Mouse (Mus musculus) MEL (cell line): ENCODE data around the gene Ptpn14. TPM values are rescaled to one million over a fixed set of nuclear protein-coding genes. Genes with fewer than 3 reads are reported as not detected.

Experiments used
- DNase-seq: peaks from one replicate; pipeline ENCODE4 v3.0.0; 2011; ENCODE audit warnings: low read depth, low spot score
- H3K27ac ChIP-seq: 2 replicates; pipeline ENCODE4 v1.5.1; 2012; ENCODE audit warnings: low read depth, mild to moderate bottlenecking, control low read depth, low read length, moderate library complexity; ENCODE audit not compliant: control insufficient read depth
- H3K27me3 ChIP-seq, 2 experiments: fragments of 150-350 bp in 1 of 2; sonication (generic) in 1 of 2; 2 replicates each; pipeline ENCODE4 v1.6.1; 2012; ENCODE audit warnings: low read length in 2 of 2, mild to moderate bottlenecking in 2 of 2, improper control_type of control experiment in 1 of 2, moderate library complexity in 1 of 2; ENCODE audit not compliant: insufficient read depth in 2 of 2, control insufficient read depth in 1 of 2
- H3K36me3 ChIP-seq, 2 experiments: 2 replicates each; pipeline ENCODE4 v1.6.1; 2012 to 2014; ENCODE audit warnings: low read length in 2 of 2, improper control_type of control experiment in 1 of 2, inconsistent platforms in 1 of 2, mild to moderate bottlenecking in 1 of 2; ENCODE audit not compliant: insufficient read depth in 2 of 2, control insufficient read depth in 1 of 2
- H3K4me1 ChIP-seq, 2 experiments: fragments of 150-350 bp in 1 of 2; sonication (generic) in 1 of 2; 2 replicates each; pipeline ENCODE4 v1.6.1; 2012; ENCODE audit warnings: low read length in 2 of 2, improper control_type of control experiment in 1 of 2, mild to moderate bottlenecking in 1 of 2; ENCODE audit not compliant: insufficient read depth in 2 of 2, control insufficient read depth in 1 of 2
- H3K4me3 ChIP-seq, 2 experiments: fragments of 150-350 bp in 1 of 2; sonication (generic) in 1 of 2; 2 replicates each; pipeline ENCODE4 v1.5.1; 2012; ENCODE audit warnings: low read depth in 2 of 2, low read length in 2 of 2, mild to moderate bottlenecking in 2 of 2, moderate library complexity in 2 of 2, control low read depth in 1 of 2, improper control_type of control experiment in 1 of 2; ENCODE audit not compliant: control insufficient read depth in 1 of 2, insufficient read depth in 1 of 2
- H3K79me2 ChIP-seq: 2 replicates; pipeline ENCODE4 v1.6.1; 2012; ENCODE audit warnings: mild to moderate bottlenecking, low read length, moderate library complexity; ENCODE audit not compliant: control insufficient read depth, poor library complexity, insufficient read depth
- H3K9ac ChIP-seq: 2 replicates; pipeline ENCODE4 v1.6.1; 2012; ENCODE audit warnings: low read depth, mild to moderate bottlenecking, control low read depth, low read length, moderate library complexity; ENCODE audit not compliant: control insufficient read depth, poor library complexity, severe bottlenecking
- H3K9me3 ChIP-seq: fragments of 150-350 bp; sonication (generic); replicated peaks from 2 replicates; pipeline ENCODE4 v1.6.1; 2012; ENCODE audit warnings: mild to moderate bottlenecking, low read length, improper control_type of control experiment, moderate library complexity; ENCODE audit not compliant: insufficient read depth
- CHD2 ChIP-seq: IDR thresholded peaks from 2 replicates; pipeline ENCODE4 v1.6.1; 2011; ENCODE audit warnings: low read length, improper control_type of control experiment
- CTCF ChIP-seq, 3 experiments: IDR thresholded peaks in 2 of 3; conservative IDR thresholded peaks in 1 of 3; 2 replicates each; pipeline ENCODE4 v1.5.1; 2011 to 2012; ENCODE audit warnings: low read length in 3 of 3, low read depth in 2 of 3, mild to moderate bottlenecking in 2 of 3, improper control_type of control experiment in 1 of 3, inconsistent platforms in 1 of 3, mixed read lengths in 1 of 3, moderate library complexity in 1 of 3; ENCODE audit not compliant: control insufficient read depth in 1 of 3, insufficient read depth in 1 of 3, poor library complexity in 1 of 3, severe bottlenecking in 1 of 3
- ELF1 ChIP-seq: IDR thresholded peaks from 2 replicates; pipeline ENCODE4 v1.6.1; 2014; ENCODE audit warnings: low read depth, mild to moderate bottlenecking, inconsistent platforms, low read length, improper control_type of control experiment, moderate library complexity
- EP300 ChIP-seq, 2 experiments: IDR thresholded peaks; 2 replicates each; pipeline ENCODE4 v1.6.1; 2011; ENCODE audit warnings: improper control_type of control experiment in 2 of 2, low read length in 2 of 2, low read depth in 1 of 2, mild to moderate bottlenecking in 1 of 2
- ETS1 ChIP-seq: IDR thresholded peaks from 2 replicates; pipeline ENCODE4 v1.6.1; 2012; ENCODE audit warnings: low read depth, mild to moderate bottlenecking, inconsistent platforms, low read length, improper control_type of control experiment, moderate library complexity
- GATA1 ChIP-seq: IDR thresholded peaks from 2 replicates; pipeline ENCODE4 v1.6.1; 2011; ENCODE audit warnings: low read depth, low read length, improper control_type of control experiment
- JUND ChIP-seq: IDR thresholded peaks from 2 replicates; pipeline ENCODE4 v1.6.1; 2011; ENCODE audit warnings: low read depth, mild to moderate bottlenecking, improper control_type of control experiment, low read length
- KAT2A ChIP-seq: conservative IDR thresholded peaks from 2 replicates; pipeline ENCODE4 v1.6.1; 2012; ENCODE audit warnings: low read depth, low read length, improper control_type of control experiment, inconsistent platforms
- MAZ ChIP-seq: IDR thresholded peaks from 2 replicates; pipeline ENCODE4 v1.6.1; 2012; ENCODE audit warnings: low read depth, mild to moderate bottlenecking, inconsistent platforms, low read length, improper control_type of control experiment
- MYB ChIP-seq: IDR thresholded peaks from 2 replicates; pipeline ENCODE4 v1.6.1; 2011; ENCODE audit warnings: mild to moderate bottlenecking, low read depth, low read length, improper control_type of control experiment
- MYC ChIP-seq: IDR thresholded peaks from 2 replicates; pipeline ENCODE4 v1.6.1; 2011; ENCODE audit warnings: low read depth, mild to moderate bottlenecking, low read length, improper control_type of control experiment, moderate library complexity
- NRF1 ChIP-seq: IDR thresholded peaks from 2 replicates; pipeline ENCODE4 v1.6.1; 2014; ENCODE audit warnings: low read depth, mild to moderate bottlenecking, inconsistent platforms, low read length, improper control_type of control experiment, moderate library complexity; ENCODE audit not compliant: poor library complexity, insufficient read depth, severe bottlenecking
- POLR2A ChIP-seq, 2 experiments: IDR thresholded peaks; 2 replicates each; pipeline ENCODE4 v1.6.1; 2011 to 2012; ENCODE audit warnings: low read length in 2 of 2, mild to moderate bottlenecking in 2 of 2, control low read depth in 1 of 2, improper control_type of control experiment in 1 of 2, low read depth in 1 of 2, moderate library complexity in 1 of 2; ENCODE audit not compliant: control insufficient read depth in 1 of 2, insufficient read depth in 1 of 2, poor library complexity in 1 of 2
- POLR2AphosphoS5 ChIP-seq: IDR thresholded peaks from 2 replicates; pipeline ENCODE4 v1.6.1; 2012; ENCODE audit warnings: low read depth, borderline replicate concordance, mild to moderate bottlenecking, inconsistent platforms, low read length, moderate library complexity, mixed read lengths
- RCOR1 ChIP-seq: IDR thresholded peaks from 2 replicates; pipeline ENCODE4 v1.6.1; 2012; ENCODE audit warnings: low read depth, mild to moderate bottlenecking, inconsistent platforms, low read length, improper control_type of control experiment
- SIN3A ChIP-seq: IDR thresholded peaks from 2 replicates; pipeline ENCODE4 v1.6.1; 2012; ENCODE audit warnings: low read length, improper control_type of control experiment, inconsistent platforms
- TCF12 ChIP-seq: IDR thresholded peaks from 2 replicates; pipeline ENCODE4 v1.6.1; 2014; ENCODE audit warnings: low read depth, mild to moderate bottlenecking, inconsistent platforms, low read length, improper control_type of control experiment, moderate library complexity
- UBTF ChIP-seq: IDR thresholded peaks from 2 replicates; pipeline ENCODE4 v1.6.1; 2012; ENCODE audit warnings: low read depth, mild to moderate bottlenecking, inconsistent platforms, low read length, improper control_type of control experiment, moderate library complexity, borderline replicate concordance; ENCODE audit not compliant: insufficient read depth
- USF2 ChIP-seq, 2 experiments: IDR thresholded peaks; 2 replicates each; pipeline ENCODE4 v1.6.1; 2011 to 2012; ENCODE audit warnings: improper control_type of control experiment in 2 of 2, low read length in 2 of 2, borderline replicate concordance in 1 of 2, inconsistent platforms in 1 of 2, low read depth in 1 of 2, mild to moderate bottlenecking in 1 of 2; ENCODE audit not compliant: insufficient read depth in 1 of 2
- ZC3H11A ChIP-seq: IDR thresholded peaks from 2 replicates; pipeline ENCODE4 v1.6.1; 2012; ENCODE audit warnings: low read depth, mild to moderate bottlenecking, inconsistent platforms, low read length, improper control_type of control experiment
- polyA plus RNA-seq, 2 experiments: library from polyadenylated mRNA; stranded (reverse) in 1 of 2; unstranded in 1 of 2; fragments of >175 nt in 1 of 2; fragments of >200 nt in 1 of 2; gene quantifications; 2 replicates each; pipeline versions ENCODE4 v1.2.1 to v1.2.4; 2012; ENCODE audit warnings: low replicate concordance in 2 of 2, low read depth in 1 of 2; ENCODE audit not compliant: insufficient read length in 2 of 2, insufficient read depth in 1 of 2, missing spikeins in 1 of 2
- total RNA-seq: library from RNA; depleted of rRNA; stranded (reverse); fragments of 300-350 nt; gene quantifications from 2 replicates; pipeline ENCODE4 v1.2.3, GENCODE M21; 2012

Ptpn14 gene
- total and polyA plus RNA-seq, 3 experiments, result 0.62 to 1.0 TPM; not detected in 1

- Histone ChIP-seq H3K36me3 (no peaks in the 10 kb centered on the region), H3K27ac (no peak overlapping the region), H3K4me1 (no peaks in the 10 kb centered on the region), H3K9me3 (no peaks in the 10 kb centered on the region), H3K79me2 (no peaks in the 10 kb centered on the region), H3K4me3 (no peak overlapping the region), H3K27me3 (no peaks in the 10 kb centered on the region), H3K9ac (no peak overlapping the region)
- TF ChIP-seq USF2 (IDR thresholded peaks at IDR 0.05; ENCODE audit: borderline replicate concordance in 1 of 2, insufficient read depth in 1 of 2, low read depth in 1 of 2, low read length in 2 of 2) (no peak), KAT2A (no peak)
- DNase-seq, result no peak
These were observed 653 bp upstream of the Ptpn14 start for GRCm38 (mm10) chr1:189727346-189727883.

DNA sequence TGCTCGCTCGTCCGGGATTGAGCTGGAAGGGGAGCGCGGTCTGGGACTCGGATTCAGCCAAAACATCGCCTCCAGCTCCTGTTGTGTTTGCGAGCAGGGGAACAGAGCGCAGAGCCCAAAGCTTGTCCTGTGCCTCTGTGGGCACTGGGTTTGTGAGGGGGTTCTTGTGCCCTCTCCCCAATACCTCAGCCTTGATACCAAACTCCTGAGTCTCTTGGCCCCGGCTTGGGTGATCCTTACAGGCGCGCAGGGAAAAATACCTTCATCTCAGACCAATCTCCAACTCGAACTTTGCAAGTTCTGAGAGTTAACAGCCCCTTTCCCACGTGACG, 682 bp downstream of the Ptpn14 start:
- H3K36me3 ChIP-seq, result no peaks in the 10 kb centered on the region
- no peak overlapping the region for H3K9ac ChIP-seq
- no peak overlapping the region for H3K27ac ChIP-seq
- no peaks in the 10 kb centered on the region for H3K9me3 ChIP-seq
- DNase-seq, result no peak
- no peaks in the 10 kb centered on the region for H3K27me3 ChIP-seq
- no peak for TF ChIP-seq JUND
- TF ChIP-seq RCOR1, result no peak
- no peak for TF ChIP-seq ETS1
- no peak for TF ChIP-seq MYB
- no peak for TF ChIP-seq MAZ
- TF ChIP-seq MYC, result no peak
- TF ChIP-seq ZC3H11A, result no peak
- TF ChIP-seq POLR2A (IDR thresholded peaks at IDR 0.05; ENCODE audit: control insufficient read depth in 1 of 2, insufficient read depth in 1 of 2, low read depth in 1 of 2, low read length in 2 of 2, poor library complexity in 1 of 2), result no peak
- no peak for TF ChIP-seq GATA1
- TF ChIP-seq CTCF (IDR thresholded peaks at IDR 0.05 in 2 of 3, conservative IDR thresholded peaks at IDR 0.05 in 1 of 3; ENCODE audit: control insufficient read depth in 1 of 3, insufficient read depth in 1 of 3, low read depth in 2 of 3, low read length in 3 of 3, poor library complexity in 1 of 3, severe bottlenecking in 1 of 3), result no peak
- TF ChIP-seq NRF1, result no peak
- no peak for TF ChIP-seq EP300 (IDR thresholded peaks at IDR 0.05; ENCODE audit: low read depth in 1 of 2, low read length in 2 of 2)
- no peak for TF ChIP-seq TCF12
- TF ChIP-seq CHD2, result no peak
- TF ChIP-seq ELF1, result no peak
- TF ChIP-seq SIN3A, result no peak
- TF ChIP-seq KAT2A, result no peak
- TF ChIP-seq POLR2AphosphoS5, result no peak
- TF ChIP-seq UBTF, result no peak
- no peak overlapping the region for H3K4me3 ChIP-seq
- H3K79me2 ChIP-seq, result no peaks in the 10 kb centered on the region
- no peaks in the 10 kb centered on the region for H3K4me1 ChIP-seq
